Mouse (Mus musculus) gastrocnemius, postnatal 36 days (tissue): Measurements from ENCODE around the gene Mical1. TPM values are rescaled to one million over a fixed set of nuclear protein-coding genes. Genes with fewer than 3 reads are reported as not detected.

Source experiments
- DNase-seq, 2 experiments: peaks; one replicate each; pipeline ENCODE4 v3.0.0; 2022
- intact Hi-C: fragments of 180-260 bp; cut with DNase I; formaldehyde crosslinking; loops from one replicate; pipeline ENCODE4 v1.15.1; 2025
- total RNA-seq, 2 experiments: library from RNA; stranded (reverse); gene quantifications; 2 replicates each; pipeline ENCODE4 v1.2.3; 2021

The Mical1 gene
- total RNA-seq, 2 experiments from 2014 or later = 5.0 to 5.1 TPM

DNA sequence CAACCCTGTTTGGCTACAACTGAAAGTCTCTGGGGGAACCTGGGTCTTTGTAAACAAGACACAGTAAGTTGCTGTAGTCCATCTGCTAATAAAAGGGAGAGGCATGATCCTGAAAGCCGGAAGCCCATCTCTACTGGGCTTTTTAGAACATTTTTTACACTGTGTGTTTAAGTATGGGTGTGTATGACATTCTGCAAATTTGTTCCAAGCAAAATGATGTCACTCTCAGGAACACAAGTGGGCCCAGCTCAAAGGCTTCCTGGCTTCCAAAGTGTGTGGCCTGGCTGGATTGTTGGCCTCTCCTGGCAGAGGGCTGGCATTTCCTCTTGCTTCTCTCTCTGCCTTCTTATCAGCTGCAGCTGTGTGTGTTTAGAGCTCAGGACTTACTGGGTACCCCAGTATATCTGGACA is 1.1 kb upstream of the Mical1 start:
- intact Hi-C loops = no loop called here
- DNase-seq = no peak

DNA sequence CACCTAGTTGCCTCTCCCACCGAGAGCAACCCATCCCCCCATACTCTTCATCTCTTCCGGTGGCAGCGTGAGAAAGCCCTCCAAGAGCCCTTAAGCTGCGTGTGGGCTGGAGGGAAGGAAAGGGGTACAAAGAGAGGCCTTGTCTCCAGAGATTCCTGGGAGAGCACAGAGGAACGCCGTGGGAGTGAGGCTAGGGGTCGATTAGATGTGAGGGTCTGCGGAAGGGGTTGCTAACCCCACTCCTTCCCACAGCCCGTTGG is 834 bp downstream of the Mical1 start:
- DNase-seq = no peak
- intact Hi-C loops = no loop called here

DNA sequence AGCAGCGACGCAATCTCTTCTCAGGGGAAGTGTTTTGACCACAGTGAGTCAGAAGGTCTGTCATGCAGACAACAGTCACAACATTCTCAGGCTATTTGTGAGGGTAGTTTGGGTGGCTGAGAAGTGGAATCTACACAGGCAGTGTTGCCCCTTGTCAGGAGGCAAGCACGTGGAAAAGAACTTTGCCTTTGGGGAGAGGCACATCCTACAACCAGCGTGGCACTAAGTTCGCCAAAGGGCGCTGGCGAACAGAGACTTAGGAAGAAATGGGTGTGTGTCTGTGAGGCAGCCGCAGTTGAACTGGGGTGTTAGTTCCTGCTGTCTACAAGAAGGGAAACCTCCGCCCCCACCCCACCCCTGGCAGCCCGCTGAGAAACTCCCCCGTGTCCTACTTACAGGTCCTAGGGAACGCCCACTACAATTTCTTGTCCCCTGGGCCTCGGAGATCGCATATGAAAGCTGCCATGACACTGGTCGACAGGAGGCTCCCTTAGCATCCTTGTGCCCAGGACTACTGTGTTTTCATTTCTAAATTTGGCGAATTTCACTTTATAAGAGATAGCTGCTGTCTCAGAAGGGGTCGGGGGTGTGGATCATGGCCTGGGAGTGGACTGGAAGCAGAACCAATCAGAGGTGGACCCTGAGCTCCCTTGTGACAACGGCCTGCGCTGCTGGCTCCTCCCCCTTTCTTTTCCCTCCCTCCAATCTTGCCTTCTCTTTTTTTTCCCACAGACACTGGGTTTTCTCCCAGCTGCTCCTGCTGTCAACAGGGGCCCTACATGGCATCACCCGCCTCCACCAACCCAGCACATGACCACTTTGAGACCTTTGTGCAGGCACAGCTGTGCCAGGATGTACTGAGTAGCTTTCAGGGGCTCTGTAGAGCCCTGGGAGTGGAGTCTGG is 1.4 kb downstream of the Mical1 start:
- peak; percentile 64 to 71 for DNase-seq
- intact Hi-C loops = no loop called here

DNA sequence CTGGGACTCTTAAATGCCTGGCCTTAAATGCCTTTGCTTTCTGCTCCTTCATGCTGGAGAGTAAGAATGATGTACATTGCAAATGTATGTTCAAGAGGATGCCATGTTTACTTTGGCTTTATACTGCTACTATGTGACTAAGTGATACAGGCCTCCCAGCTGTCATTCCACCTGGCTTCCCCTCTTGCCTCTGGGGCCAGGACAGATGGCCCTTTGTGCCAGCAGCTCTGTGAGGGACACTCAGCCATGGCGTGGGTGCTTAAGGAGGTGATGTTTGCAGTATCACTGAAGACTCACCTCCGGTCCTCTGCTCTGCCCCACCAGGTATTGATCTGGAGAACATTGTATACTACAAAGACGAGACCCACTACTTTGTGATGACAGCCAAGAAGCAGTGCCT is 3.8 kb downstream of the Mical1 start:
- DNase-seq = no peak
- intact Hi-C loops = no loop called here

DNA sequence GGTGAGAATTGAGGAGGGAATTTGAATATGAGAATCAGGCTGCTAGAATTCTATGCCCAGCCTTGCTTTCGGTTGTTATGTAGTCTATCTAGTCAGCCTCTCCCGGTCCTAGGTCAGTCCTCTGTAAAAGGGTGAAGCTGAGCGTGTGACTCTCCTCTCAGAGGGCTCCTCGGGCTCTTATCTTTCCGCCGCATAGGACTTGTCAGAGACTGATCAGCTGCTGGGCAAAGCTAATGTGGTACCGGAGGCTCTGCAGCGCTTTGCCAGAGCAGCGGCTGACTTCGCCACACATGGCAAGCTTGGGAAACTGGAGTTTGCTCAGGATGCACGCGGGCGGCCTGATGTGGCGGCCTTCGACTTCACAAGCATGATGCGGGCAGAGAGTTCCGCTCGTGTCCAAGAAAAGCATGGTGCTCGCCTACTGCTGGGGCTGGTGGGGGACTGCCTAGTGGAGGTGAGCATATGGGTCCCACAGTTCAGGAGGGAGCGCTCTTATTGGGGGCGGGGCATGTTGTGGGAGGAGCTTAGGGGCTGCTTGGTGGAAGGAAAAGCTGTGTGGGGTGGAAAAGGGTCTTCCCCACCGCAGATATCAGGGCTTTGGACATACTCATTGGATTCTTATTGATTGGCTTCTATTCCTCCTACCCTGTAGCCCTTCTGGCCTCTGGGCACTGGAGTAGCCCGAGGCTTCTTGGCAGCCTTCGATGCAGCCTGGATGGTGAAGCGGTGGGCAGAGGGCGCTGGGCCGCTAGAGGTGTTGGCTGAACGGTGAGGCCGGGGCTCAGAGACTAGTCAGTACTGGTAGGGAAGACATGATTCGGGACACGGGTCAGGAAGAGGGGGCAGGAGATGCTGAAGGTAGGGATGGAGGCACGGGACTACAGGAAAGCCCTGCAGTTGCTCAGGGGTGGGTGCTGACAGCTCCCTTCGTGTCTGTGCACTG is 5.1 kb downstream of the Mical1 start:
- DNase-seq = no peak
- intact Hi-C loops = no loop called here

DNA sequence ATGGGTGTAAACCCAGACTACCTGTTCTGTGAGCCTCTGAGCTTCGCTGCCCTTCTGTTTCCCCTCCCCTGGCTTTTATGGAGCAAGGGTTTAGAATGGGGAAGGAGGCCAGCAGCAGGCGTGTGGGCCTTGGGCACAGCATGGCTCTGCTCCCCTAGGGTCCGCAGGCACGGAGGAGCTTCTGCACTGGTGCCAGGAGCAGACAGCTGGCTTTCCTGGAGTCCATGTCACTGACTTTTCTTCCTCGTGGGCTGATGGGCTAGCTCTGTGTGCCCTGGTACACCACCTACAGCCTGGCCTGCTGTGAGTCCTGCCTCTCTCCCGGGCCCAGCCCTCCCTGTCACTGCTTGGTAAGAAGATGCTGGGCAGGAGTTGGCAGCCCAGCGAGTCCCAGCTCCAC is 6.3 kb downstream of the Mical1 start:
- DNase-seq = no peak

DNA sequence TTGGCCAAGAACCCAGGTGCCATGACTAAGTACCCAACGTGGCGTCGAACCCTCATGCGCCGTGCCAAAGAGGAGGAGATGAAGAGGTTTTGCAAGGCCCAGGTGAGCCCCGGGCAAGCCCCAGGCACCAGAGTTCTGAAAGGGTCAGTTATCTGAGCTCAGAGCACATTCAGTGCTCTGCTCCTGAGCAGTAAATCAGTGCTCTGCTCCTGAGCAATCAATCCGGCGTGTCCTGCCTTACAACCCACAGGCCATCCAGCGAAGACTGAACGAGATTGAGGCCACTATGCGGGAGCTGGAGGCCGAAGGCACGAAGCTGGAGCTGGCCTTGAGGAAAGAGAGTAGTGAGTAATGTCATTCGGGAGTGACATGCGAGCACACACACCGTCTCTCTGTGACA is 9.7 kb downstream of the Mical1 start:
- intact Hi-C loops = no loop called here
- no peak for DNase-seq

More for the DNA sequence above, 6.3 kb downstream of the Mical1 start:
- intact Hi-C loops = no loop called here

DNA sequence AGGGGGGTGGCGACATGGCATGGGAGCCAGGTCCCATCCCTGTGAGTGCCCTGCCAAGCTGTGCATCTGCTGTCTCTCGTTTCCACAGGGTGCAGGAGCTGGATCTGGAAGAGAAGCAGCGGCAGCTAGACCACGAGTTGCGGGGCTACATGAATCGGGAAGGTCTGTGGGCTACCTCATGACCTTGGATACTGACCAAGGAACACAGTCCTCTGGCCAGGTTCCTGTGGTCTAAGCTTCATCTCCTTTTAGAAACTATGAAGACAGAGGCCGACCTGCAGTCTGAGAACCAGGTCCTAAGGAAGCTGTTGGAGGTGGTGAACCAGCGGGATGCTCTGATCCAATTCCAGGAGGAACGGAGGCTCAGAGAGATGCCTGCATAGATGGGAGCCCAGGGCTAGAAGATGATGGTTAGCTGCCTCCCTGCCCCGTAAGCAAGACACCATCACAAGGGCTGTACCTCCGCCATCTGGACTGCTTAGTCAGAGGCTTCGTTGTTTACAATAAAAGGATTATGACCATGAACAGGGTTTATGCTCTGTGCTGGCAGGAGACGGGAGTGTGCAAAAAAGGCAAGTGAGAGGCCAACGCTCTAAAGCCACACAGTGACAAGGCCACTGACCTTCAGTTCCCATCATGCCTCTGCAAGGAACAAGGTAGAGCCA is 10.5 kb downstream of the Mical1 start:
- intact Hi-C loops = no loop called here
- no peak for DNase-seq

DNA sequence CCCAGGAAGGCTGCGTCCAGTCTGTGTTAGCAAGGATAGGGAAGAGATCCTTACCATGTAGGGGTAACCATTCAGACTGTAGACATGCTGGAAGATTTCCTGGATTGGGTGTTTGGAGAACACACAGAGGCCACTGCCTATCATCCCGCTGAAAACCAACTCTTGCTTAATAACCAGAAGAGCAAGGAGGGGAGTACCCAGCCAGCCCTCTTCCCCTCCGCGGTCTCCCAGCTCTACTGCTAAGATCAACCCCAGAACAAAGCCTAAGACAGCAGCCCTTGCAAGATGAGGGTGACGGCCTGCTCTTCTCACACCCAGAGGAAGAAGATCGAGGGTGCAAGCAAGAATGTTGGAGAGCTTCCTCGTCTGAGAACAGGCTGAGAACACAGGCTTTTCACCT is 12.8 kb downstream of the Mical1 start:
- no peak for DNase-seq
- intact Hi-C loops = no loop called here

DNA sequence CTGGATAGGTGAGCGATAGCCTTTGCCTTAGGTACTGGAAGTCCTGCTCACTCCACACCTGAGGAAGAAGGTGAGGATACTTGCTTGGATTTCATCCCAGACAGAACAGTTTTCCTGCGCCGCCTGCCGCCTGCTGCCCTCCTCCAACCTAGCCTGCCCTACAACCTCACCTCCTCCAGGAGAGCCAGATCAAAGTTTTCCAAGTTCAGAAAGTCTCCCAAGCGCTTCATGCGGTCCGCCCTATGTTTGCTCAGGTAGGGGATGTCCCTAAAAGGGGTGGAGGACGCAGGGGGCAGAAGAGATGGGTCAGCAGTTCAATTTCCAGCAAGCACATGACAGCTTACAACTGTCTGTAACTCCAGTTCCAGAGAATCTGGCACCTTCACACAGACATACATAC is 13.2 kb downstream of the Mical1 start:
- intact Hi-C loops = no loop called here
- no peak for DNase-seq

DNA sequence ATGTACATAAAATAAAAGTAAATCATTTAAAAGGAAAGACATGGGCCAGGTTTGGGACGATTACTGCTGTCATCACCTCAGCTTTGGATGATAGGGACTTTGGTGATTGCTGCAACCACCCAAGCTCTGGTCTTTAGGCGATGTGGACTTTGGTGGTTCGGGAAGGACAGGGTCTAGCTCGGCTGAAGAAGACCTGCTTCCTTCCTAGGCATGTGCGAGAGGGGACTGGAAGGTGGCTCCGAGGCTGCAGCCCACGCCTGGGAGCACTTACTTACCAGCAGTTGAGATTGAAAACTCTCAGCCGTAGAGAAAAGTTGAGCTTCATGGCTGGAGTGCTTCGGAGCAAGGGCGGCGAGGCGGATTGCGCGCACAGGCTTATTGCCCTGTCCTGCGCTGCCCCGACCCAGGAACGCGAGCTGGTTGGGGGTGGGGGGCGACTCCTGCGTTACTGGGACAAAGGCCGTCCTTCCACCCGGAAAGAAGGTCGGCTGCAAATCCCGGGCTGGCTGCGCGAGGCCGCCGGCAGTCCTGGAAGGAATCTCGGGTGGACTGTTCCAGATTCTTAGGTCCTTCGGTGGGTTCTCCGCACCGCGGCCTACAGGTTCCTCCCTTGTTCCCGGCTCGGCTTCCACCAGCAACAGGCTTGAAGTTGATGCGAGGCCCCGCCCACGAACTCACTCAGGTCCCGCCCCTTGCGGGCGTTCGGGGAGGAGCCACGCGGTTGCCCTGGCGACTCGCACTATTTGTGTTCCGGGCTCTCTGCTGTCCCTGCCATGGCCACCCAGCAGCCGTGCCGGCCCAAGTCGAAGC is 13.8 kb downstream of the Mical1 start, which contains the start of the genes Smpd2 and Ppil6:
TSS of gene Smpd2 (minus strand) at position 662 of the 810 bp plus-strand sequence.
TSS of gene Ppil6 (plus strand) at position 732 of the 810 bp plus-strand sequence.
- intact Hi-C loops = no loop called here

DNA sequence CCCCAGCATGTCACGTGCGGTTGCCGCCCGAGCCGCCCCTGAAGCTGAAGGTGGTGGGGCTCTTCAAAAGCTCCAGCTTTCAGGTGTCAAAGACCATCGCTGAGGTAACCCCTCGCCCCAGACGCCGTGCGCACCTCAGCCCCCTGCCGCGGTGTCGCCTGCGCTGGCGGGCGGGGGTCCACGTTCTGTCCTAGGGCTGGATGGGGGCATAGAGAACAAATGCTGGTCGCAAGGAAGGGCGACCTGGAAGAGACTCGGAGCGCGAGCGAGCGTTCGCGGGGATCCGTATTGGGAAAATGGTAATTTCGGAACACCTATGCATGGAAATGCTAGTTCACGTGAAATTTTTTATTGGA is 14.4 kb downstream of the Mical1 start:
- intact Hi-C loops = no loop called here

More for the DNA sequence above, 13.8 kb downstream of the Mical1 start, which contains the start of the genes Smpd2 and Ppil6:
- peak; percentile 91 to 97 for DNase-seq

DNA sequence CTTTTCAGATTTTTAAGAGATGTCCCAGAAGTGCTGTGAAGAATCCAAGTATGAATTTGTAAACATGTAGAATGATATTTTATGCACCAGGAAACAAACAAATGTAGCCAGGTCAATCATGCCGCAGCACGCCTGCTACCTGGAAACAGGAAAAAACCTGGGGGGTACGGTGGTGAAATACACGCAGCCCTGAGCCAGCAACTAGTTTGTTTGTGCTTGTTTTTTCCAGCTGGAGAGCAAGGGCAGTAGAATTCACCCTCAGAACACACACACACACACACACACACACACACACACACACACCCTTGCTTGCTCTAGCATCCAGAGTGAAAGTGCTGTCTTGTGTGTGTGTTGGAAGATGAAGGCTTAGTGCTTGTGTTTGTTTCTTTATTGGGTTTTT is 15.0 kb downstream of the Mical1 start:
- DNase-seq = no peak
- intact Hi-C loops = no loop called here

More for the DNA sequence above, 14.4 kb downstream of the Mical1 start:
- no peak for DNase-seq

DNA sequence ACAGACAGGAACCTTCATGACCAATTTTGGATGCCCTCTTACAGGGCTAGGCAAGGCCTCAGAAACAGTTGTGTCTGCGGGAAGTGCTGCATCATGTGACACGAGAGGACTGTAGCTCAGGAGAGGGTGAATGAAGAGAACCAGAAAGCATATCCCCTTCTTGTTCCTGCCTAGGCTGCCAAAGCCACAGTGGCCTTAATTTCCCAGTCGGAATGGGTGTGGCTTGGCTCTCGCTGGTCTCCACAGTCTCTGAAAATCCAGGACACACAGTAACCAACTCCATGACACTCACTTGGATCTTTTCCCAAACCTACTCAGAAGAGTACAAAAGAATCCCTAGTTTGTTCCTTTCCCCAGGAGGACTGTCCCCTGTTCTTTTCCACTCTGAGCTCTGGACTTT is 24.8 kb downstream of the Mical1 start:
- DNase-seq = peak in 1 of 2 experiments; percentile 39
- intact Hi-C loops = loop anchor here (10.0 kb wide), 2 partner anchors 66 to 196 kb away; partner anchors contain the start of genes Ak9 and Fig4

DNA sequence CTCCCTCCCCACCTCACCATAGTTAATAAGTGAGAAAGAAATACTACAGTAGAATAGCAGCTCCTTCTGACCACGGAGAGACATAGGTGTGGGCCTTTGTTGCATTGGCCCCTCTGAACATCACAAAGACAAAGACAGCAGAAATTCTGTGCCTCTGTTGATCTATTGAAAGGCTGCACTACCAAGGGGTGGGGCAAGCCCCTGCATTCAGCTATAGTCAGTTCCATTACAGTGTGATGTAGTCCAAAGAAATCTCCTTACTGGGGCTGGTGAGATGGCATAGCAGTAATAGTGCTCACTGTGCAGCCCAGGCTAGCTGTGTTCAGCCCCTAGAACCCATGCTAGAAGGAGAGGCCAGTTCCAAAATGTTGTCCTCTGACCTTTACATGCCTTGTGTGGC is 28.9 kb downstream of the Mical1 start:
- DNase-seq = no peak
- intact Hi-C loops = loop anchor here (10.0 kb wide), 2 partner anchors 70 to 200 kb away; partner anchors contain the start of genes Ak9 and Fig4

DNA sequence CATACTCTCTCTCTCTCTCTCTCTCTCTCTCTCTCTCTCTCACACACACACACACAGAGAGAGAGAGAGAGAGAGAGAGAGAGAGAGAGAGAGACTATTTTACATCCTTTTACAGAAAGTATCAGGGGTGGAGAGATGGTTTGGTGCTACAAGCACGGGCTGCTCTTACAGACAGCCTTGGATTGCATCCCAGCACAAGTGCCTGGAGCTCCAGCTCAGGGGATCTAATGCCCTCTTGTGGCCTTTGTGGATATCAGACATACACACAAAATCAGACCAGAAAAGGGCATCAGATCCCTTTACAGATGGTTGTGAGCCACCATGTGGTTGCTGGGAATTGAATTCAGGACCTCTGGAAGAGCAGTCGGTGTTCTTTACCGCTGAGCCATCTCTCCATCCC is 29.3 kb downstream of the Mical1 start:
- intact Hi-C loops = loop anchor here (10.0 kb wide), 2 partner anchors 71 to 201 kb away; partner anchors contain the start of genes Ak9 and Fig4
- DNase-seq = peak in 1 of 2 experiments; percentile 51

DNA sequence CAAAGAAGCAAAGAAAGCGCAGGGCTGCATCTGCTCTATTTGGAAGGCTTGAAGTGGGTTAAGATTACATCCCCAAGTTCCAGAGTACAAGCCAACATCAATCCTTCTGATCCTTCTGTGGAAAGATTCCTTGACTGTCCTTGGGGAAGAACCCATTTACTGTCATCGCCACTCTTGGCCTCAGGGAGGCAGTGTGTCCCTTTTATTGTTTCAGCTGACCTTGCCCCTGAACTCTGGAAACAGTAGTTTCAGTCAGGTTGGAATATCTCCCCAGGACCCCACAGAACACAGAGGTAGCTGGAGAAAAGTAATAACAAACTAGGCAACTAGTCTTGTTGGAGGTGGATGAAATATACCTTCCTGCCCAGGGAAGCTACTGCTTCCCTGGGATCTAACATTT is 33.0 kb downstream of the Mical1 start:
- intact Hi-C loops = loop anchor here (10.0 kb wide), 2 partner anchors 74 to 204 kb away; partner anchors contain the start of genes Ak9 and Fig4
- no peak for DNase-seq

DNA sequence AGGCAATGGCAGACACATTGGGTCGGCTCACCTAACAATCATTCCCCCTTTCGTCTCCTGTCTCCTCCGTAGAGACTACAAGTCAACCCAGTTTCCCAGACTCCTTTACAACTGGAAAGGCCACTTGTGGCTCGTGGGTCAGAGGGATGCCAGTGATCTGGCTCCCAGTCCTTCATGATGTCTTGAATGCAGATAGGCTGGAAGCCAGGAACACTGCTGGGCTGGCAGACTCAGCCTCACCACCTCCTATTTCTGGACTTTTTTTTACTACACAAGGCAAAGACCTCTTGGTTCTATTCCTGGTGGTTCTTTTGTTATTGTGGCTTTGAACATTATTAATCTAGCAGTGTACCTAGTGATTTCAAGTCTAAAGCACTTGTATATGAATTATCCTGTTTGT is 38.2 kb downstream of the Mical1 start:
- intact Hi-C loops = no loop called here
- no peak for DNase-seq

DNA sequence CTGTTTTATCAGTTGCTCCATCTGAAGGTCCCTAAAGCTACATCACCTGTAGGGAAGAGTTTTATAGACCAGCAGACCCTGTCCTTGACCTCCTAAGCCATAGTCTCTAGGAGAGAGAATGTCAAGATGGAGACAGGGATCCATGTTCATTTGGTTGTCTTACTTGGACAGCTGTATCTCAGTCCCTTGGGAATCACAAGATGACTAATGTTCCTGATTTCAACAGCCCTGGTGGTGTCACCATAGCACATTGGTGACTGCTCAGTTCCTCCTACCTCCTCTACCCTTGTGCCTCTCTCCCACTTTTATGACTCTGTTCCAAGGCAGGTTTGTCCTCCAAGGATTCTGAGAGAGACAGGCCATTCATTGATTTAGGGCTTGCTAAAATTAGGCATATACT is 38.8 kb downstream of the Mical1 start:
- intact Hi-C loops = loop anchor here (5.0 kb wide), 1 partner anchor 87 kb away; no protein-coding TSS in a partner anchor
- no peak for DNase-seq
